Mouse (Mus musculus) G1E (cell line): ENCODE measurements around the gene Il1rn.

ENCODE experiments used
- CTCF ChIP-seq: IDR thresholded peaks from 2 replicates; pipeline ENCODE4 v1.5.1; 2012; ENCODE audit warnings: low read depth, low read length, inconsistent platforms, mixed read lengths
- GATA1 ChIP-seq: IDR thresholded peaks from 2 replicates; pipeline ENCODE4 v1.6.1; 2012; ENCODE audit warnings: borderline replicate concordance, low read length, inconsistent platforms, mixed read lengths
- TAL1 ChIP-seq: conservative IDR thresholded peaks from 2 replicates; pipeline ENCODE4 v1.6.1; 2012; ENCODE audit warnings: low read depth, low read length, inconsistent platforms, mixed read lengths

DNA sequence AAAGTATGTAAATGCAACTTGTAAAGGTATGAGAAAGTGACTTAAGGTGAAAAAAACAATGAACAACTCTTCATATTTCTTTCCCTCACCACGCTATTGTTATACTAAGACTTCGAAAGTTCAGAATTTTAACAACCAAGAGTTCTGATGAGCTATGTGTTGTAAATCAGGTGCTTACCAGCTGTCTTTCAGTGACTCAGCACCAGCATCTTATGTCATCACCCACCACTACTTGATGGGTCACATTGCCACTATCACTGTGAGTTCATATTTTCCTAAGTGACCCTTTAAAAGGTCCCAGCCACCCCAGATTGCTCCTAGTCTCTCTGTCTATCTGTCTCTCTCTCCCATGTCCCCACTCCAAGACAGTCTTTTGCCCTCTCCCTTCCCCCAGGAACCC is 16.4 kb downstream of the Il1rn start:
- no peak for TF ChIP-seq CTCF
- TF ChIP-seq GATA1, result no peak
- no peak for TF ChIP-seq TAL1
